Mouse (Mus musculus) E14TG2a.4 (cell line): Measurements from ENCODE around the gene Vps54.
"Not testable (repeated sequence)": the region's sequence is repeated elsewhere in the genome, so short reads cannot be mapped to it uniquely, and the experiment has no call there.

Experiments used
- H3K27me3 ChIP-seq: 2 replicates; pipeline ENCODE4 v1.6.1; 2014; ENCODE audit warnings: low read length, control low read depth; ENCODE audit not compliant: insufficient read depth
- H3K36me3 ChIP-seq: 2 replicates; pipeline ENCODE4 v1.6.1; 2014; ENCODE audit warnings: low read length, control low read depth; ENCODE audit not compliant: insufficient read depth
- H3K4me1 ChIP-seq: replicated peaks from 2 replicates; pipeline ENCODE4 v1.6.1; 2014; ENCODE audit warnings: low read depth, low read length, control low read depth
- H3K4me3 ChIP-seq: replicated peaks from 2 replicates; pipeline ENCODE4 v1.5.1; 2014; ENCODE audit warnings: mild to moderate bottlenecking, low read length
- H3K9me3 ChIP-seq: 2 replicates; pipeline ENCODE4 v1.6.1; 2014; ENCODE audit warnings: low read length, control low read depth
- CTCF ChIP-seq: conservative IDR thresholded peaks from 2 replicates; pipeline ENCODE4 v1.5.1; 2014; ENCODE audit warnings: low read length
- NANOG ChIP-seq: IDR thresholded peaks from 2 replicates; pipeline ENCODE4 v1.6.1; 2014; ENCODE audit warnings: borderline replicate concordance, low read length, mixed read lengths
- POU5F1 ChIP-seq: IDR thresholded peaks from 2 replicates; pipeline ENCODE4 v1.6.1; 2014; ENCODE audit warnings: low read length, borderline replicate concordance

Vps54 gene

GRCm38 (mm10) chr11:21239021-21239661 is at the start of gene Vps54:
Gene Vps54, plus strand, starts transcription at chr11:21239281.
- Histone ChIP-seq H3K27me3 (no peaks in the 10 kb centered on the region), H3K9me3 (no peaks in the 10 kb centered on the region), H3K4me3 (peak within 1 kb of the TSS; percentile 86), H3K4me1 (peaks cover 51% of the 10 kb centered on the region), H3K36me3 (no peaks in the 10 kb centered on the region)
- TF ChIP-seq POU5F1 (no peak), NANOG (no peak), CTCF (no peak)

GRCm38 (mm10) chr11:21191821-21192220 is 47.3 kb upstream of the Vps54 start:
- not testable (repeated sequence) for H3K27me3 ChIP-seq, H3K4me3 ChIP-seq, H3K36me3 ChIP-seq, H3K4me1 ChIP-seq
- peaks cover 73% of the 10 kb centered on the region for H3K9me3 ChIP-seq

DNA sequence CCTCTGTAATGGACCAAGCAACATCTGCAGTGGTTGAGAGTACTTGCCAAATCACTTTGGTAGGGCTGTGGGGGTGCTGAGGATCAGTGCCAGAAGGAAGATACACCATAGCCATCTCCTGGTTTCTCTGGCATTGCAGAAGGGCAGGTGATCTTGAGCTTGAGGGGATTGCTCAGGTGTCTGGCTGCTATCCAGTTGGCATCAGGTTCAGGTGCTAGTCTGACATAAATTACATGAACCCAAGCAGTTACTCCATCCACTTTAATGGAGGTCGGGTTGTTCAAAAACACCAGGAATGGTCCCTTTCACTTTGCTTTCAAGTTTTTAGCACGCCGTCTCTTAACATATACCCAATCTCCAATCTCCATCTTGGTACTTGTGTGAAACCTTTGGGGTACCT is 44.2 kb upstream of the Vps54 start:
- no peak overlapping the region for H3K4me3 ChIP-seq
- H3K36me3 ChIP-seq, result 0 out of 2 replicates have a peak, but pooled peaks cover 2% of the 10 kb centered on the region
- no peak for TF ChIP-seq POU5F1
- no peak for TF ChIP-seq CTCF
- no peaks in the 10 kb centered on the region for H3K27me3 ChIP-seq
- peaks cover 44% of the 10 kb centered on the region for H3K9me3 ChIP-seq
- H3K4me1 ChIP-seq, result no peaks in the 10 kb centered on the region

- H3K9me3 ChIP-seq, result peaks cover 2% of the 10 kb centered on the region; the same call in 1 of the 2 replicates
Measured at GRCm38 (mm10) chr11:21209046-21209445, 30.0 kb upstream of the Vps54 start.

DNA sequence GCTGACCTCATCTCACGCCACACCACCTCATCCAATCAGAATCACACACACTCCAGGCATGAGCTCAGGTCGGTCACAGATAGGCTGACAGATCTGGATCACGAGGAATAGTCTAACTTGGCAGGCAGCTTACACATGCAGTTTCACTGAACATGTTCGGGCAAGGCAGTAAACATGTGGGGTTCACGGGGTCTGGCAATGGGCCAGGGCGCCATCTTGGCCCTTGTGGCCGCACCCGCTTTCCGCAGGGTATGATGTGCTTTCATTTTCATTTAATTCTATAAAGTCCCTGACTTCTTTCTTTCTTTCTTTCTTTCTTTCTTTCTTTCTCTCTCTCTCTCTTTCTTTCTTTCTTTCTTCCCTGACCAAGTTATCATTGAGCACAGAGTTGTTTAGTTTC is 29.4 kb upstream of the Vps54 start:
- H3K36me3 ChIP-seq, H3K4me1 ChIP-seq, H3K27me3 ChIP-seq, H3K4me3 ChIP-seq, H3K9me3 ChIP-seq: not testable (repeated sequence)

More at GRCm38 (mm10) chr11:21209046-21209445, 30.0 kb upstream of the Vps54 start:
- Histone ChIP-seq H3K36me3 (no peaks in the 10 kb centered on the region), H3K4me3 (no peak overlapping the region), H3K27me3 (no peaks in the 10 kb centered on the region), H3K4me1 (0 out of 2 replicates have a peak, but pooled peaks cover 3% of the 10 kb centered on the region)
- TF ChIP-seq NANOG, result no peak
- TF ChIP-seq CTCF, result no peak
- TF ChIP-seq POU5F1, result no peak

GRCm38 (mm10) chr11:21217419-21217818 is 21.7 kb upstream of the Vps54 start:
- Histone ChIP-seq H3K4me1 (no peaks in the 10 kb centered on the region), H3K4me3 (no peak overlapping the region), H3K27me3 (no peaks in the 10 kb centered on the region), H3K9me3 (no peaks in the 10 kb centered on the region), H3K36me3 (no peaks in the 10 kb centered on the region)
- TF ChIP-seq POU5F1 (no peak), CTCF (no peak), NANOG (no peak)

- H3K9me3 ChIP-seq, result no peaks in the 10 kb centered on the region
- TF ChIP-seq CTCF, result no peak
- TF ChIP-seq NANOG, result no peak
- TF ChIP-seq POU5F1, result no peak
- no peaks in the 10 kb centered on the region for H3K27me3 ChIP-seq
- no peaks in the 10 kb centered on the region for H3K4me1 ChIP-seq
- H3K36me3 ChIP-seq, result no peaks in the 10 kb centered on the region
- H3K4me3 ChIP-seq, result no peak overlapping the region
Measured at GRCm38 (mm10) chr11:21219281-21219680, 19.8 kb upstream of the Vps54 start.

DNA sequence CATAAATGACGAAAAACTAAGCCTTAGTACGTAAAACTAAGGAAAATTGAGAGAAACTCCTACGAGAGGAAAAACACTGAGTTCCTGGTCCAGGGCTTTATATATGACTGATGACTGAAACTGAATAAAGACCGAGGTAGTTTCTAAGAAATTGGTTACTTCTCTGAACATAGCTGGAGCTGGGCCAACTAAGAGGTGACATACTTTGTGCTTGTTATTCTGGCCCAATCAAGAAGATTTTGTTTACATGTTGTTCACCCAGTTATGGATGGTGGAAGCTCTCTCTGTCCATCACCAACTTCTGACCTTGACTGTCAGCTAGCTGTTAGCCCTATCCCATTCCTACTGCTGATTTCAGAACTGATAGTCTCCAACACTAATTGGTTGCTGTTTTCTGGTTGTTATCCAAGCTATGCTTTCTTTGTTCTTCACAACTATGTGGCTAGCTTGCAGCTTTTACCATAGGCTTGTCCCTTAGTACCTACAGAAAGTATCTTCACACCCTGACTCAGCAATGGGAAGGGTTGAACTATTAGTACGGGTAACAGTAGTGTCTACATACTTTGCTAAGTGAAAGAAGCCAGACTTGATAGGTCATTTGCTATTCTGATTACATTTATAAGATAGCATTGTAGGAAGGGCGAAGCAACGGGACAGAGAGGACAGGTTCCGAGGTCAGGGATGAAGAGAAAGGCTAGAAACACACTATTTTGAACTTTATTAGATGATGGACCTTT is 19.1 kb upstream of the Vps54 start:
- Histone ChIP-seq H3K36me3 (no peaks in the 10 kb centered on the region), H3K27me3 (no peaks in the 10 kb centered on the region), H3K4me3 (no peak overlapping the region), H3K9me3 (no peaks in the 10 kb centered on the region), H3K4me1 (no peaks in the 10 kb centered on the region)
- TF ChIP-seq NANOG (no peak), POU5F1 (no peak), CTCF (no peak)

DNA sequence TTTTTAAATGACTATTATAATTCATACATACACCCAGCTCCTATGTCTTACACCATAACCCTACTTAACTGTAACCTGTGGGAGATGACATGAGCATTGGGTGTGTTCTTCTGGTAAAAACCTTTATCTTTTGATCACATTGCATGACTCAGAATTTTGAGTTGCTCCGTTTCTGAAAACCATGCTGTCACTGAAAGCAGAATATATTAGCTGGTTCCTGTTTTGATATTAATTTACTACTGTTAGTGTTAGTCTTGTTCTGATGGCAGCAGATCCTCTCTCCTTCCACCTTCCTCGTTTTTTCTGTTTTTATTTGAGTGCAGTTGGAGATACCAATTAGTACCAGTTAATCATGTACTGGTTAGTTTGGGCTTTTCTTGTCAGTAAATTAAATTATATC is 18.3 kb upstream of the Vps54 start:
- no peaks in the 10 kb centered on the region for H3K4me1 ChIP-seq

More for the DNA sequence above, 18.3 kb upstream of the Vps54 start:
- no peak for TF ChIP-seq CTCF
- TF ChIP-seq NANOG, result no peak
- no peak for TF ChIP-seq POU5F1
- H3K4me3 ChIP-seq, result no peak overlapping the region
- H3K27me3 ChIP-seq, result no peaks in the 10 kb centered on the region
- H3K9me3 ChIP-seq, result no peaks in the 10 kb centered on the region
- no peaks in the 10 kb centered on the region for H3K36me3 ChIP-seq
